Mouse (Mus musculus): ENCODE measurements at regions not wholly inside any gene's neighbourhood (a gene's known extent, or its start where the extent isn't known, plus 50 kb on each side); places are given as distances from the start of the nearest gene placed in this dataset.

DNA sequence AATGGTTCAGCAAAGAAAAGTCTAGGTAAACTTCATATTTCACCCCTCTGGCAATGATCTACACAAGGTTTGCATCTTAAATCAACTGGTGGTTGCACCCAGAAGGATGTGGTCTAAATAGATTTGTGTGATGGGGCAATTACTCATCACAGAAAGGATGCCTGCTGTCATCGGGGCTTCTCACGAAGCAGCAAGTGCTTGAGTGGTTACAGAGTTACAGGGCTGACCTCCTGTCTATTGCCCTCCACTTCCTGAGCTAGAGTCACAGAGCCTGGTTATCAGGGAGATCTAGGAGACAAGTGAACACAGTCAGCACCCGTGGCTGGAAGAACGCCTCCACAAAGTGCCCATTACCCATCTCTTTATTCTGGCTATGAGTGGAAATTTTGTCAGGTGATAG, 203.9 kb upstream of the Slc24a2 start:
- H3K27me3 ChIP-seq (ENCODE audit: control insufficient read depth, insufficient read depth, low read length, poor library complexity, severe bottlenecking) = no peaks in the 10 kb centered on the region
- DNase-seq (ENCODE audit: low read depth, low spot score) = no peak
- no peaks in the 10 kb centered on the region for H3K36me3 ChIP-seq (ENCODE audit: control insufficient read depth, insufficient read depth, low read length, poor library complexity, severe bottlenecking)

DNA sequence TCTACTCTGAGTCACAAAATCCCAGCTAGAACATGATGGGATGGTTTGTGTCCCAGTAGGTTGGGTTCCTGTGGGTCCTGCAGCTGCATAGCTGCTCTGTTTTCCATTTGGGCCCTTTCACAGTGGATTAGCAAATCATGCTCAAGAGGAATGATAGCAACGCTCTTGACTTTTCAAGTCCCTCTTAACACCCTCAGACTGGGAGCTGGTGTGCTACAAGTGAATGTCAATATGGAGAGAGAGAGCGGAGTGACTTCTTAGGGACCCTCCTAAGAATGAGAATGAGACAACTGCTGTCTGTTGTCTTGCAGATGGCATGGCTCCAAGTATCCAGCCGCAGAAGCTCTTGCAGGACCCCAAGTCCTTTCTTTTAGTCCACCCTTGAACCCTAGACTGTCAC, 198.1 kb upstream of the Slc24a2 start:
- H3K27me3 ChIP-seq (ENCODE audit: control insufficient read depth, insufficient read depth, low read length, poor library complexity, severe bottlenecking) = no peaks in the 10 kb centered on the region
- no peak for DNase-seq (ENCODE audit: low read depth, low spot score)
- H3K36me3 ChIP-seq (ENCODE audit: control insufficient read depth, insufficient read depth, low read length, poor library complexity, severe bottlenecking) = no peaks in the 10 kb centered on the region

DNA sequence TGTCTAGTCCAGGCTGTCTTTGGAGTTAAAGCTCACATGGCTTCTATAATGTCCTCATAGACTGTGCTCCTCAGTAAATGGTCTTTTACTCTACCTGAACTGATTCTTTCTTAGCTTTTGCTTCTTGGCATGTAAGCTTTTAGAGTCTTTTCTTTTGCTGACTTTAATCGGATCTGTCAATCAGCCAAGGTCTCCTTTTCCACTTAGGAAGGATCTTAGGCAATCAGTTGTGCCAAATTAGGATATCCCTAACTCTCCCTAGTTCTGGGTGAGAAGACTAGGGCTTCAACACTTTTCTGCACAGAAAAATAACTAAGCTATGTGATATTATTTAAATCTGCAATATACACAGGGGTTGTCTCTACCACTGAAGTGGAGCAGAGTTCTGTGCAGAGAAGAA, 193.8 kb upstream of the Slc24a2 start:
- Histone ChIP-seq H3K27me3 (ENCODE audit: control insufficient read depth, insufficient read depth, low read length, poor library complexity, severe bottlenecking) (no peaks in the 10 kb centered on the region), H3K36me3 (ENCODE audit: control insufficient read depth, insufficient read depth, low read length, poor library complexity, severe bottlenecking) (no peaks in the 10 kb centered on the region)
- no peak for DNase-seq (ENCODE audit: low read depth, low spot score)

DNA sequence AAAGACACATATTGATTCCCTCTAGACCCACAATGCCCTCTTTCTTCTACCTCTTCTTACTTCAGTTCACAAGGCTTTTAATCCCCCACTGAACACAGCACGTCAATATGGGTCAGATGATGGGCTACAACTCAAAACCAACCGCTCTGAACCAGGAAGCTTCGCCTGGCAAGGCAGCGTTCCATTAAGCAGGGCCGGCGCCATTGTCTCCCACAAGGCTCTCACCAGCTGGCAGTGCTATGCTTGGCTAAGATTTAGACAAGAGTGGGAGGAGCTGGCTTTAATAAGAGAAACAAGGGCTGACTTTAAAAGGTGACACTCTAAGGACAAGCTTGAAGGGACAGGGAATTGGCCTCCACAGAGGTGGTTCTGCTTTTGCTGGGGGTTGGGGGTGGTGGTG, 192.3 kb upstream of the Slc24a2 start:
- H3K27me3 ChIP-seq (ENCODE audit: control insufficient read depth, insufficient read depth, low read length, poor library complexity, severe bottlenecking) = no peaks in the 10 kb centered on the region
- H3K36me3 ChIP-seq (ENCODE audit: control insufficient read depth, insufficient read depth, low read length, poor library complexity, severe bottlenecking) = no peaks in the 10 kb centered on the region
- no peak for DNase-seq (ENCODE audit: low read depth, low spot score)

DNA sequence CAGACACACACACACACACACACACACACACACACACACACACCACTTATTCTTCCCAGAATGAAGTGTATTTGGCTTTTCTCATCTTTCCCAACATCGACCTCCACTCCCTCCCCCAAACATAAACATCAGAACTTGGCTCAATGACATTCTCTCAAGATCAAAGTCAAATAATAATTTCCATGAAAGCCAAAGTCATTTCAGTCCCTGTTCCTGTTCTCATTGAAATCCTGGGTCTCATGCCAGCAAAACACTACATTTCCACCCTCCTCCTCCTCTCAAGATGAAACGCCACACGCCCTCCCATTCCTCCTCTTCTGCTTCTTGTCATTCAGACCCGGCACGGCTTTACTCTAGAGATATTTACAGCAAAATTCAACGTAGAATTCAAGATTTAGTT, 173.1 kb upstream of the Slc24a2 start:
- DNase-seq (ENCODE audit: low read depth, low spot score) = no peak
- H3K36me3 ChIP-seq (ENCODE audit: control insufficient read depth, insufficient read depth, low read length, poor library complexity, severe bottlenecking) = no peaks in the 10 kb centered on the region
- no peaks in the 10 kb centered on the region; the same call in 1 of the 2 replicates for H3K27me3 ChIP-seq (ENCODE audit: control insufficient read depth, insufficient read depth, low read length, poor library complexity, severe bottlenecking)

DNA sequence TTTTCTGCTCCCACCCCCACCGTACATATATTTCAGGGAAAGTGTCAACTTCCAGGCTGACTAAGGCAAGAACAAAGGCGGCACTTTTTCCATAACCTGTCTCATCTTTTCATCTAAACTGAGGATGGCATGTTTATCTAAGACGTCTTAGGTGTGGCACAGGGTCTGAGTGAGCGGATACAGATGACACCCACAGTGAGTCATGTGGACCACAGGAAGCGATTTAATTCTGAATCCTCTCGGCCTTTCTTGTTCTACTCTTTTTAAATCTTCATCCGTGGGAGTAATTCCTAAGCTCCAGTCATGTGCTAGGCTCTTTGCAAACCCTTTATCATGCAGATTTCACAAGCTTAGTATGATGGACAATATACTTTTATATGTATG, 171.9 kb upstream of the Slc24a2 start:
- Histone ChIP-seq H3K36me3 (ENCODE audit: control insufficient read depth, insufficient read depth, low read length, poor library complexity, severe bottlenecking) (no peaks in the 10 kb centered on the region), H3K27me3 (ENCODE audit: control insufficient read depth, insufficient read depth, low read length, poor library complexity, severe bottlenecking) (no peaks in the 10 kb centered on the region; the same call in 1 of the 2 replicates)
- DNase-seq (ENCODE audit: low read depth, low spot score) = no peak

DNA sequence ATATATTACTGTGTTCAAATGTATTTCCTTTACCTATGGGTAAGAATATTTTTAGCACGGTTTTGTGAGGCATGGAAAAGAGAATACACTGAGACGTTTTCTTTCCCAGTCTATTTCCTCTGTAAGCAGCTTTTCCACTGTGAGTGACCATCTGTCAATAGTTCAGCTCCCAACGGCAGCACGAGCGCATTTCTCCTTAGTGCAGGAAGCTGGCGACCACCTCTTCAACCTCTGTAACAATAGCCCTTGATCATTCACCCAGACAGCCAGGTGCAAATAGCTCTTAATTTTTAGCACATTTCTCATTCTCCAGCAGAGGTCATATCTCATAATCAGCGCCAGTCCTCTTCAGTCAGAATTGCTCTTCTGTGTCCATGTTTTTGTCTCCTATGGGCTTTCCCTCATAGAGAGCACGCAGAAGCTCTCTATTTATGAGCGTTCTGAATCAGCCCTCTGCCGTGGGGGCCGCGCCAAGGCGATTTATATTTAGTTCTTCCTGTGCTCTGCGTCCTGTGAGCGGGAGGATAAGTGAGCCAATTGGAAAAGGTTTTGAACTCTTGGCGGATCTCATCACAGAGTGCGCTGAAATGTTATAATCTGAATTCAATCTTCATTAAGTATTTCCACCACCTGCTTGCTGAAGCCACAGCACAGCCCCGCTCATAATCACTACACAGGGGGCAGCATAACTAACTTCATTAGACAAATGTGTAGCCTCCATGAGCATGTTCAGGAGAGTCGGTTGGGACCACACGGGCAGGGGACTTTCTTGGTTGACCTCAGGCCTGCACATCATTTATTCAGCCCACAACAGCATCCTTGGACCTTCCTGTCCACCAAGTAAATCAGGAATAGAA, 171.3 kb upstream of the Slc24a2 start:
- no peak for DNase-seq (ENCODE audit: low read depth, low spot score)
- Histone ChIP-seq H3K36me3 (ENCODE audit: control insufficient read depth, insufficient read depth, low read length, poor library complexity, severe bottlenecking) (no peaks in the 10 kb centered on the region), H3K27me3 (ENCODE audit: control insufficient read depth, insufficient read depth, low read length, poor library complexity, severe bottlenecking) (no peaks in the 10 kb centered on the region; the same call in 1 of the 2 replicates)

DNA sequence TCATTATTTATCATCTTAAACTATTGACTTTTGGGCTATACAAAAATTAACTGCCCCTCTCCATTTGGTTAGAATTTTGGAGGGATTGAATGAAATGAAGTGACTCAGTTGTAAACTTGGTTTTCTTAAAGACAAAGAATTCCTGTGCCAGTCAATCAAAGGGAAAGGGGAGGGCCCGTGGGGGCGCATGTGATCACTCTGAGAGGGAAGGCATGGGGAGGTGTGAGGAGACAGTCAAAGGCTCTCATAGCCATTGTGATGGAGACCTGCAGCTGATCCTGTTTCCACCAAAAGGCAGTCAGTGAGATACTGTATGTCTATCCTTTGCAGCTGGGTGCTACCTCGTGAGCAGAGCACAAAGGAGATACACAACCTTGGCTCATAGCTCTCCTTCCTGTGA, 156.6 kb upstream of the Slc24a2 start:
- no peaks in the 10 kb centered on the region for H3K36me3 ChIP-seq (ENCODE audit: control insufficient read depth, insufficient read depth, low read length, poor library complexity, severe bottlenecking)
- DNase-seq (ENCODE audit: low read depth, low spot score) = no peak
- H3K27me3 ChIP-seq (ENCODE audit: control insufficient read depth, insufficient read depth, low read length, poor library complexity, severe bottlenecking) = no peaks in the 10 kb centered on the region

DNA sequence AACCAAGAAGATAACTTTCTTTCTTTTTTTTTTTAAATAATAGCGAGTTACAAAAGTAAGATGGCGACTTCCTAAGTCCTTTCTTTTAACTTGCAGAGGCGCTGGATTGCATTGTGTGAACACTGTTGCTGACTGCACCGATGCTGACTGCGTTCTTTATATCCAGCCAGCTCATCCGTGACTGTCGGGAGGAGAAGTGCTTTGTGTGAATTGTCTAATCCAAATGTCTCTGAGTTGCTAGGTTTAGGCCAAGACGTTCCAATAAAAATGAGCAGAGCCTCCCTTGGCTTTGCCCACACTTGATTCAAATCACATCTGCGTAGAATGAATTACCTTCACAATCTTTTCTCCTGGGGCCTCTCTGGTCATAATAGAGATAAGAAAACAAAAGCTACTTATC, 156.0 kb upstream of the Slc24a2 start:
- H3K36me3 ChIP-seq (ENCODE audit: control insufficient read depth, insufficient read depth, low read length, poor library complexity, severe bottlenecking) = no peaks in the 10 kb centered on the region
- DNase-seq (ENCODE audit: low read depth, low spot score) = no peak
- H3K27me3 ChIP-seq (ENCODE audit: control insufficient read depth, insufficient read depth, low read length, poor library complexity, severe bottlenecking) = no peaks in the 10 kb centered on the region

DNA sequence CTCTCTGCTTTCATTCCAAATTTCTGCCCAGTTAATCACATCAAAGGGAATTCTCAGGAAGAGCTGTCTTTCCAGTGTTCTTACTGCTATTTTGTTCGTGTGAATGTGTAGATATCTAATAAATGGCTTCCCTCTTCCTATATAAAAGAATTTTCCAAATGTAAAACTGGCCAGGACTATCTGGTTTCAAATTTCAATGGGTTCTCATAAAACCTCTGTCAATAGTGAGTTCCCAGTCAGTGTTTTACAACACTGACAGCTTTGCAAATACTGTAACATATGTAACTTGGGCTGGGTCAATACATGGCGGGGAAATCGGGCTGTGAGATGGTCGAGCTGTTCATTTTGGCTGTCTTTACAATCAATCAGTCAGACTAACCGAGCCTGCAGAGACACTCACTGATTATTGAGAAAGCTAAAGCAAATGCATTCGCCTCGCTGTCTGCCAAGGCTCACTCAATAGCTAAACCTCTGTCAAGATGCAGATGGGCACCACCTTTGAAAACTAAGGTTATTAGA, 155.0 kb upstream of the Slc24a2 start:
- no peaks in the 10 kb centered on the region for H3K36me3 ChIP-seq (ENCODE audit: control insufficient read depth, insufficient read depth, low read length, poor library complexity, severe bottlenecking)
- no peak for DNase-seq (ENCODE audit: low read depth, low spot score)

DNA sequence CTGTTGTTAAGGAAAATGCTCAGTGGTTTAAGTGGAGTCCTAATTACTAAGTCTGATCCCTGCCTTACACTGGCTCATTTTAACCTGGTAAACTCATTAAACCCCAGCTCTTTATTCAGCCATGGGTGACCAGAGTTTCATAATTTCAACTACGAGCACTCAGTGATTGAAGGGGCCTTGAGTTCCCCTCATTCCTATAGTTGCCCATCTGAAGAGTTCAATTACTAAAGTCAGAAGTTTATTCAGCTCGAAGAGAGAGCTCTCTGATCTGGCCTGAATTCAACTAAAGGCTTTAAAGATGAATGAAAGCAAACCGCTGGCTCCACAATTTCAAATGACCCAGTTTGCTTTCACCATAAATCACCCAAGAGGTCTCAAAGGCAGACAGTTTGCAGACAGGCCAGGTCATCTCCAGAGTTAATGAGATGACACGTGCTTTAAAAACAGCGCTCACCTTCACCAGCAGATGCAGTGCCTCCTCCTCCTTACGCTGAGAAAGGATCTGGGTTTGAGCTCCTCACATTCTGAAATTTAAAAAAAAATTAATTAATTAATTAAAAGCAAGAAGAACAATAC, 154.3 kb upstream of the Slc24a2 start:
- DNase-seq (ENCODE audit: low read depth, low spot score) = no peak
- Histone ChIP-seq H3K27me3 (ENCODE audit: control insufficient read depth, insufficient read depth, low read length, poor library complexity, severe bottlenecking) (no peaks in the 10 kb centered on the region), H3K36me3 (ENCODE audit: control insufficient read depth, insufficient read depth, low read length, poor library complexity, severe bottlenecking) (no peaks in the 10 kb centered on the region)

More for the DNA sequence above, 155.0 kb upstream of the Slc24a2 start:
- H3K27me3 ChIP-seq (ENCODE audit: control insufficient read depth, insufficient read depth, low read length, poor library complexity, severe bottlenecking) = no peaks in the 10 kb centered on the region

DNA sequence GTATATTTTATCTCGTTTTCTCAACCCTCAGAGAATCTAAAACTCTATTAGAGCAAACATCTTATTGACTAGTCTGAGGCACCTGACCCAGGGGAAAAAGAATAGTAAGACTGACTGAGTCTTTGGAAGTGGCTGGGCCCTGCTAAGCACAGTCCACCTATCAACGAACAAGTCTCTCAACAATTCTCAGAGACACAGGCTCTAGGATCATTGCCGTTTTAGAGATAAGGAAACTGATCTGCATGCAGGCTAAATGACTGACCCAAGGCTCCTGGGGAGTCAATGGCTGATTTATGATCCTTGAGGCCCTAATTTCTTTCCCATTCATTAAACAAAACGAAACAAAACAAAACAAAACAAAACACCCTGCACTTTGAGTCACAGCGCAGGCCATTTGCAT, 150.4 kb upstream of the Slc24a2 start:
- H3K27me3 ChIP-seq (ENCODE audit: control insufficient read depth, insufficient read depth, low read length, poor library complexity, severe bottlenecking) = no peaks in the 10 kb centered on the region
- H3K36me3 ChIP-seq (ENCODE audit: control insufficient read depth, insufficient read depth, low read length, poor library complexity, severe bottlenecking) = no peaks in the 10 kb centered on the region
- no peak for DNase-seq (ENCODE audit: low read depth, low spot score)

DNA sequence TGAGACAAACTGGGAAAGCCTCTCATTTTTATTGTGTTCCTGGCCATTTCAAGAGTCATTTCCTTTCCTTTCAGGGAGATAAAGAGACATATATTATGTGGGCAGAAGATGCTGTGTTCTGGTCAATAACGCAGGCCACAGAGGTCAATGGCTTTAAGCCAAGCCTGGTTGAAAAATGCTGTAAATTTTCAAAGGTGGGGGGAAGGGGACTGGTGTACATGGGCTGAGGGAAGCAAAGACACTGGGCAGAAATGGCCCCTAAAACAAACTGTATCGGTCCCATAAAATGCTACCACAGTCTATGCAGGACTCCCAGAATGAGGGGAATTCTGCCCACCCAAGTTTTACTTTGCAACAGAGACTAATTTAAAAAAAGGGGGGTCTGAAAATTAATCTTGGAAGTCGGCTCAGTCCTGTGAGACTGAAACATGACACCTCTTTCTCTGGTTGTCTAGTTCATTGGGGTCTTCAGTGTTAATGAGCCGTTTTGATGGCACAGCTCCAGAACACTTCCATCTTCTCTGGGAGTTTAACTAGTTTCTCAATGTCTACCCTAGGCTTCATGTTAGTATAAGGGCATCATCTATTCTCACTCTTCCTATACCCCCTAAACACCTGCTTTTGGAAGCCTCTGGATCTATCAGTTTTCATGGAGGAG, 149.4 kb upstream of the Slc24a2 start:
- no peak for DNase-seq (ENCODE audit: low read depth, low spot score)
- Histone ChIP-seq H3K36me3 (ENCODE audit: control insufficient read depth, insufficient read depth, low read length, poor library complexity, severe bottlenecking) (no peaks in the 10 kb centered on the region), H3K27me3 (ENCODE audit: control insufficient read depth, insufficient read depth, low read length, poor library complexity, severe bottlenecking) (no peaks in the 10 kb centered on the region)

DNA sequence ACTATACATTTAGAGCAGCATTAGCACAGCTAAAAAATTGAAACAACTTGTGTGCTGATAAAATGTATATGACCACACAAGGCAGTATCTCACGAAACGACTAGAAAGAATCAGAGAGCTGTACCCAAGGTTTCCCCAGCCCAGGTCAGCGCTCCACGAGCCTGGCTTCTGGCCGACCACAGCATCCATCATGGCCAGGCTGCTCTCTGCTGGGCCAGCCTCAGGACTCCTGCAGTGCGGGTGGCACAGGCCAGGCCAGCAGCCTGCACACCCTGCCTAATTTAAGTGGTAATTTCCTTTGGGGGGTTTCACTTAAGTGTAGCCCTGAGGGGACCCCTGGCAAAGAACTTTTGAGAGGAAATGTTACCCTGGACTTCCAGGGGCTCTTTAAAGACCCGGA, 141.7 kb upstream of the Slc24a2 start:
- DNase-seq (ENCODE audit: low read depth, low spot score) = no peak
- Histone ChIP-seq H3K27me3 (ENCODE audit: control insufficient read depth, insufficient read depth, low read length, poor library complexity, severe bottlenecking) (no peaks in the 10 kb centered on the region), H3K36me3 (ENCODE audit: control insufficient read depth, insufficient read depth, low read length, poor library complexity, severe bottlenecking) (no peaks in the 10 kb centered on the region)

DNA sequence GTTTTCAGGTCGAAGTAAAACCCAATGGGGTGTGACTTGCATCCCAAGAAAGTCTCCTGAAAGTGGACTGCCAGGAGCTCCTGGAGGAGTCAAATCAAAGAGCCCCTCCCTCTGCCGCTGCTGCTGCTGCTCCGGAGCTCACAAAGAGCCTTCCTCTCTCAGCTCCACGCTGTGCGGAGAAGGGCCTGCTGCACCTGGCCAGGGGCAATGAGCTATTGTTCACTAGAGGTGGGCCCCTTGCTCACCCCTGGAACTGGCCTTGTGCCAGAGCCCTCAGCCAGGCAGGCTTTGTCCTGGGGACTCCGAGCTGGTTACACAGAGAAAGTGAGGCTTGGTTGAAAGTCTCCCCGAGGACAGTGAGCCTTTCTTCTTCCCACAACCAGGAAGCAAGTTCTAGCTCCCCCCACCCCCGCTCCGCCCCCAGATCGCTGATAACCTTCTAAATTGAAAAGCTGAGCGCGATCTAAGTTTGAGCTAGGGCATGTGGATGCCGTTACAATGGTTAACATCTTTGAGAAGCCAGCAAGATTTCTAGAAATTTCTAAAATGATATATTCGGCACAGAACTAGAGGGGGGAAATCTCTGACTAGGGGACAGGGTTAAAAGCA, 139.5 kb upstream of the Slc24a2 start:
- DNase-seq (ENCODE audit: low read depth, low spot score) = no peak
- H3K36me3 ChIP-seq (ENCODE audit: control insufficient read depth, insufficient read depth, low read length, poor library complexity, severe bottlenecking) = no peaks in the 10 kb centered on the region
- no peaks in the 10 kb centered on the region for H3K27me3 ChIP-seq (ENCODE audit: control insufficient read depth, insufficient read depth, low read length, poor library complexity, severe bottlenecking)

Data from splenic B cell, adult 2 months (primary cell).